Mouse (Mus musculus): ENCODE data around the gene Pdzd2. TPM values are rescaled to one million over a fixed set of nuclear protein-coding genes. Genes with fewer than 3 reads are reported as not detected.

The Pdzd2 gene
- 0.24 TPM for polyA plus RNA-seq (2017; shearing (Covaris generic))

DNA sequence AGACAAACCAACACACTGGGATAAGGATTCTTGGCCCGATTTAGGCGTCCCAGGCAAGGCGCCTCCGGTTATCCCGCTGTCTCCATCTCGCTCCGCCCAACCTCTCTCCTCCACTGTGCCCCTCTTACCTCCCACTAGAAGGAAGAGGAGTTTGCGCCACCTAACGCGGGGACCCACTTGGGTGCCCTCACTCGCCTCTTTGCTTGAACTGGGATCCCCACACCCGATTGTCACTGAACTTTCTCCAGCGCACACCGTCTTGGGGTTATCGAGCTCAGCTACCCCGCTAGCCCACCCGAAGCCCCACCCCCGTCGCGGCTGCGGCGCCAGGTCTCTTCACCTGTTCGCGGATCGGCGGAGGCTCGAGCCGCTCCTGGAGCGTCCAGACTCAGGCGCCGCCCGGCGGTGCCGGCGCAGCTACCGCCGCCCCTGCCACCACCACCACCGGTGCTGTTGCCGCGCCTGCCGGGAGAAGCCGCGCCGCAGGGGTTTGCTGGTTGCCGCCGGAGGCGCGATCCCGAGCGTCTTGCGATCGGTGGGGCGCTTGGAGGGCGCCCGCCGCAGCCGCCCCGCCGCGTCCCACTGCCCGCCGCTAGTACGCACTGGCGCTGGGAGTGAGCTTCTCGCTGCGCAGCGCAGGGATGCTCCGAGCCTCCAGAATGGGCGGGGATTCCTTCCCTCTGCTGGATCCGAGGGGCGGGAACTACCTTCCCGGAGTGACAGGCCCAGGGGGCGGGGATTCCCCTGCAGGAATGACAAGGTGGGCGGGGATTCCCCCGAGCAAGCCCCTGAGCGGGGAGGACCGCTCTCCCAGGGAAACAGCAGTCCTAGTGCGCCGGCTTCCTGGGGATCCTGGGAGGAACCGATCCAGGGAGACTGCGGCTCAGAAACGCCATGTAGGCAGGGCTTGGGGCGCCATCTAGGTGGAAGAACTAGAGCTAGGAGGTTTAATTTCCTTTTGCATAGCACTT, at the start of gene Pdzd2:
Pdzd2 (minus strand) TSS at position 648 of the 971 bp plus-strand sequence.

DNA sequence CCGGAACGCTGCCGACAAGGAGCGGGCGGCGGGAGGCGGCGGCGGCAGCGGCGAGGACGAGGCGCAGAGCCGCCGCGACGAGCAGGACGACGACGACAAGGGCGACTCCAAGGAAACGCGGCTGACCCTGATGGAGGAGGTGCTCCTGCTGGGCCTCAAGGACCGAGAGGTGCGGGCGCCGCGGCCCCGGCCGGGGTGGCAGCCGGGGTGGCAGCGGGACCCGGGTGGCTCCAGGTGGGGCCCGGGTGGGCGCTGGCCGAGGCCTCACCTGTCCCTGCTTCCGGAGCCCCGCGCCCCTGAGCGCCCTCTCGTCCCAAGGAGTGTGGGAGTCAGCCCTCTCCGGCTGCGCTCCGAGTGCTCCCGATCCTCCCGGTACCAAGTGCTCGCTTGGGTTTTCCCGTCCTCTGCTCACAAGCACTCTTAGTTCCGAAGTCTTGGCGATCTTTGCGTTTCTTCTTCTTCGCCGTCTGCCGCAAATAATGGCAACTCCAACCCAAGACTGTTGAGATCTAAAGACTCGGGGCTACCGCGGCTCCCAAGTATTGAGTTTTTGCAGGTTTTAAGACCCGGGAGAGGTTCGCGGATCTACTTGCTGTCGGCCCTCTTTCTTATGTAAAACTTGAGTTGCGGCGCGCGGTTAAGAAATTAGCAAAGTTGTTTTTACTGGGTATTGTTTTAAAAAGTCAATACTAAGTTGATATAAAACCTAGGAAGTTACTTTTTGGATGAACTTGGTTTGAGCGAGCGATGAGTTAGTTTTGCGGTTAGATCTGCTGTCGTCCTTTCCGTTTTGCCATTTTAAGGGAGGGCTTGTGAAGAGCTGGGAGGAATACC, 417.7 kb downstream of the Pdzd2 start, which contains the start of gene 1810049J17Rik:
1810049J17Rik (minus strand) TSS at position 112 of the 834 bp plus-strand sequence.

DNA sequence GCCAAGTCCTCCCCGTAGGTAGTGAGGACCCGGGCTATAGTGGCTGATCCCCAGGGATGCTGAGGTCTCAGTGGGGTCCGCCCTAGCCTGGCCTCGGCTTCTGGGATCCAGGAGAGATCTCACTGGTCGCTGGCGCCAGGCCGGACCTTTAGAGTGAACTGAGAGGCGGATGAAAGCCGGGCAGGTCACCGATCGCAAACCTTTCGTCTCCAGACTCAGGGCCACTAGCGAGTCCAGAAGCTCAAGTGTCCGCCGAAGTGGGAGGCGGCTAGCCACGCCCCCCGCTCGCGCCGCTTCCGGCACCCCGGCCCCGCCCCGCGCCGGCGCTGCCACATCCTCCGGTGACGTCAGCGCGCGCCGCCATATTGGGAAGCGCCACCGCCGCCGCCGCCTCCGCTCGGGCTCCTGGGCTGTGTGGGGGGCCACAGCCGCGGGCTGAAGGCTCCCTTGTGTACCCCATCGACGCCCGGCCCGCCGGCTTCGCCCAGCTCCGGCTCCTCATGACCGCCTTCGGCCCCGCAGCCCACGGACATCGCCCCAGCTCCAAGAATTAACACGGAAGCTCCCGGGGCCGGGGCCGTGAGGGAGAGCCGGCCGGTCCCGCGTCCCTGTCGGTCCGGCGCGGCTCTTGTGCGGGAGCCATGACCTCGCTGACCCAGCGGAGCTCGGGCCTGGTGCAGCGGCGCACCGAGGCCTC, 418.5 kb downstream of the Pdzd2 start, which contains the start of gene Golph3:
Golph3 (plus strand) TSS at position 360 of the 697 bp plus-strand sequence.

Other genes with a start within 250 kb of the Pdzd2 start
- 37.3 TPM for gene 6030458C11Rik, start 84.7 kb upstream of the Pdzd2 start, polyA plus RNA-seq (2017; shearing (Covaris generic))
- gene Drosha, start 84.9 kb upstream of the Pdzd2 start, polyA plus RNA-seq (2017; shearing (Covaris generic)) = 27.6 TPM